In the genomic region with DNA sequence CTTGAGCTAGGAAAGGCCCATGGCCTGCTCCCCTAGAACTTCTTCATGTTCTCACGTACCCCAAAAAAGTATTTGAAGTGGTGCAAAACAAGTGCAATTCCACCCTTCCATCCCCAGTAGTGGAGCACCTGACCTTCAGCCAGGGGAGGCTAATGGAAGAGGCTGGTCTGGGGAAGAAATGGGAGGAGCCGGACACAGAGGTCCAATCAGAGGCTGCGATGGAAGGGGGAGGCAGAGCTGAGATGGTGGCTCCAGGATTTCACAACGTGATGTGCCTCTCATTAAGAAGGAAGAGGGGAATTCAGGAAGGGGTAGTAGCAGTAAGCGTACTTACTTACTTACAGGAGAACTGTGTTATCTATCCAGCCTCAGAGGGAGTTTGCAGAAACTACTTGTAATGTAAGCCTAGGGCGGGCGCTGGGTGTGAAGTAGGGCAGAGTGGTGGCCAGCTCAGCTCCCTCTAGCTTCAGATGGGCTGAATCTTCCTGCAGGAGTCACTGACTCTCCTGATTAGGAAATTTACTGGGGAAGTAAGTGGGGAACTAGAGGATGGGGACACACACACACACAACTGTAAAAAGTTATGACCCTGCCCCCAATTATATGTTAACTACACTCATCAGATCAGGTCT, we compare ENCODE assay signal across 9 mouse cellular contexts.
A peak's percentile ranks its signal among the peaks of the same experiment; 100 is the strongest.
DNase-seq lines count a peak whose midpoint lies in the region; ATAC-seq and TF ChIP-seq lines count a peak whose summit lies in the region.
"Had no signal": no experiment of that assay in that cellular context is flagged by ENCODE, and none has a peak within 500 bp of the region (broad histone marks: within the 10 kb centered on the region; RNA-seq: fewer than 3 reads in every experiment).

No protein-coding gene starts in this region.

- peak; percentile 97 for ATAC-seq in intestine, embryonic 15.5 days
- ATAC-seq in lung, embryonic 14.5 days (ENCODE audit: insufficient read depth): peak; percentile 82

- H3K9me3 ChIP-seq in intestine, embryonic 15.5 days: no peaks in the 10 kb centered on the region
- H3K9me3 ChIP-seq in lung, embryonic 14.5 days (ENCODE audit: low read depth, low read length): no peaks in the 10 kb centered on the region
- H3K9me3 ChIP-seq: embryonic facial prominence, embryonic 12.5 days had no signal

- H3K4me1 ChIP-seq in intestine, embryonic 15.5 days (replicated peaks): peaks cover 13% of the 10 kb centered on the region; the same call in 1 of the 2 replicates
- H3K4me1 ChIP-seq in lung, embryonic 14.5 days (ENCODE audit: insufficient read depth): peaks cover 9% of the 10 kb centered on the region; the same call in 1 of the 2 replicates

- H3K9ac ChIP-seq in intestine, embryonic 15.5 days: no peak overlapping the region
- H3K9ac ChIP-seq in lung, embryonic 14.5 days: no peak overlapping the region
- H3K9ac ChIP-seq: embryonic facial prominence, embryonic 12.5 days had no signal

- H3K4me3 ChIP-seq in gastrocnemius, adult 2 months: no peak overlapping the region
- peak overlapping the region; percentile 14; the same call in 1 of the 2 replicates for H3K4me3 ChIP-seq in intestine, embryonic 15.5 days (replicated peaks)
- H3K4me3 ChIP-seq in lung, embryonic 14.5 days (ENCODE audit: low read depth, low read length): no peak overlapping the region
- H3K4me3 ChIP-seq: embryonic facial prominence, embryonic 12.5 days had no signal

- no peak for TF ChIP-seq CTCF in gastrocnemius, adult 2 months (IDR thresholded peaks at IDR 0.05)
- TF ChIP-seq CTCF in lung, embryonic 14.5 days (IDR thresholded peaks at IDR 0.05; ENCODE audit: low read depth): no peak

- H3K27ac ChIP-seq in gastrocnemius, adult 2 months: no peak overlapping the region
- H3K27ac ChIP-seq in intestine, embryonic 15.5 days: no peak overlapping the region
- no peak overlapping the region for H3K27ac ChIP-seq in lung, embryonic 14.5 days (ENCODE audit: low read depth)
- H3K27ac ChIP-seq: embryonic facial prominence, embryonic 12.5 days had no signal

- peak; percentile 32 for DNase-seq in gastrocnemius, adult 2 months
- no peak for DNase-seq in gastrocnemius, postnatal 25 days
- DNase-seq in WW6 (ENCODE audit: low read depth, low spot score): peak; percentile 9
- DNase-seq in lung, embryonic 14.5 days: peak; percentile 67
- no peak for DNase-seq in layer of hippocampus, adult 8-10 months (ENCODE audit: low spot score in 2 of 2)
- DNase-seq in right cerebral cortex, postnatal 10 days (ENCODE audit: low spot score in 2 of 2): no peak
- no peak for DNase-seq in left cerebral cortex, adult 11 months (ENCODE audit: low spot score)

- H3K27me3 ChIP-seq in intestine, embryonic 15.5 days (replicated peaks): peaks cover 5% of the 10 kb centered on the region; the same call in 1 of the 2 replicates
- H3K27me3 ChIP-seq in lung, embryonic 14.5 days (ENCODE audit: insufficient read depth, low read length): no peaks in the 10 kb centered on the region
- H3K27me3 ChIP-seq: embryonic facial prominence, embryonic 12.5 days had no signal

- 8% methylated on average over 7 of the region's 7 CpGs for WGBS in intestine, embryonic 15.5 days
- WGBS in lung, embryonic 14.5 days: 13% methylated on average over 7 of the region's 7 CpGs

- intact Hi-C loops in gastrocnemius, adult 2 months (cut with DNase I): no loop called here

- no peaks in the 10 kb centered on the region for H3K36me3 ChIP-seq in intestine, embryonic 15.5 days
- H3K36me3 ChIP-seq in lung, embryonic 14.5 days (ENCODE audit: insufficient read depth): no peaks in the 10 kb centered on the region
- H3K36me3 ChIP-seq: embryonic facial prominence, embryonic 12.5 days had no signal

- H3K4me2 ChIP-seq in intestine, embryonic 15.5 days (replicated peaks): peak overlapping the region; percentile 44
- peak overlapping the region; percentile 37 for H3K4me2 ChIP-seq in lung, embryonic 14.5 days
- H3K4me2 ChIP-seq: embryonic facial prominence, embryonic 12.5 days had no signal

Comparison
In these comparisons a context has a peak if more than half of its experiments do, and no peak if none do; other contexts are left out.
1. DNase-seq: peak in gastrocnemius, adult 2 months (single experiment), WW6 (single experiment) and lung, embryonic 14.5 days (single experiment); none in gastrocnemius, postnatal 25 days (single experiment), layer of hippocampus, adult 8-10 months (0 of 2), right cerebral cortex, postnatal 10 days (0 of 2) and left cerebral cortex, adult 11 months (single experiment).